Mouse (Mus musculus) brown adipose tissue, adult 24 weeks (tissue): Measurements from ENCODE around the gene Lif. TPM values are rescaled to one million over a fixed set of nuclear protein-coding genes. Genes with fewer than 3 reads are reported as not detected.

ENCODE experiments used
- H3K27ac ChIP-seq: fragments of 200-500 bp; replicated peaks from 2 replicates; pipeline ENCODE4 v1.5.1; 2012; ENCODE audit warnings: low read depth, mild to moderate bottlenecking, low read length
- H3K4me1 ChIP-seq: fragments of 200-500 bp; 2 replicates; pipeline ENCODE4 v1.6.1; 2012; ENCODE audit warnings: low read length, mixed read lengths; ENCODE audit not compliant: control insufficient read depth, insufficient read depth, insufficient read length
- H3K4me3 ChIP-seq: fragments of 200-500 bp; 2 replicates; pipeline ENCODE4 v1.5.1; 2012; ENCODE audit warnings: low read depth, mild to moderate bottlenecking, low read length, moderate library complexity; ENCODE audit not compliant: insufficient read depth
- polyA plus RNA-seq: library from polyadenylated mRNA; stranded (reverse); fragments of >200 nt; gene quantifications from 2 replicates; pipeline ENCODE4 v1.2.4, GENCODE M21; 2012; ENCODE audit not compliant: missing spikeins, insufficient read depth, insufficient read length

Gene Lif
- polyA plus RNA-seq, 1 experiment, result 0.36 TPM

DNA sequence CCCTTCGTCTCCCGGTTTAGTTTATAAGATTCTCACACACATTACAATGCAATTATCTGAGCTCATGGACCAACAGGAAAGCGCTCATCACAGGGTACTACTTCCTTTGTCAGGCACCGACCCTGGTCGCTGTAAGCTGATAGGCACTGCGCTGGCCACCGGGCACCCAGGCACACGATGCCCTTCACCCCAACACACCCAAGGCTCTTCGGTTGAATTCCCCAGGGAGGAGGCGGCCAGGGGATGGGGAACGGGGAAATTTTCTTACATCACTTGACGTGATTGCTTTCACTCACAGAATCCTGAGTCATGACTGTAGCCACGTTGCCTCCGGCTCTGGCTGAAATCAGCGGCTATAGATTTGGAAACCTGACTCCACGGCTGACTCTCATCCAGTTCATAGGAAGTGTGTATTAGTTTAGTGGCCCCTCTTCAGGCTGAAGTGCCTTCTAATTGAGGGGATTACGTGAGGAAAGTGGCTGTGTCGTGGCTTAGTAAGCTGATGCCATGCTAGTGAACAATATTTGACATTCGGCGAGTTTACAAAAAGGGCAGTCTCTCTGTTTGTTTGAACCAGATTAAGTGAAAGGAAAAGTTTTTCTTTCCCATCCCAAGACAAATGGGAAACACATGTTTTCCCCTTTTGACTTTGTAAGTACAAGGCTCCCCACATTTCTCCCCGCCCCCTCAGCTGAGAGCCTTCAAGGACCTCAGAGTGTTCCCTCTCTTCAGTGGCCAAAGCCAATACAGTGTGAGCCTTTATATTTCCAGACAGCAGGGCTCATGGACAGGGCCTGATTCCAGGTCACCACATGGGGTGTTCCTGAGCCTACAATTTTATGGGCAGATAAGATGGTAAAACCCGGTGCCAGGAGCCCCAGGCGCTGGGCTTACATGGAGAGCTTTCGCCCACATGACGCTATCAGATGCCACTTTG is 51.4 kb downstream of the Lif start:
- Histone ChIP-seq H3K4me3 (no peak overlapping the region), H3K27ac (peak overlapping the region; percentile 52), H3K4me1 (peaks cover 3% of the 10 kb centered on the region; the same call in 1 of the 2 replicates)

DNA sequence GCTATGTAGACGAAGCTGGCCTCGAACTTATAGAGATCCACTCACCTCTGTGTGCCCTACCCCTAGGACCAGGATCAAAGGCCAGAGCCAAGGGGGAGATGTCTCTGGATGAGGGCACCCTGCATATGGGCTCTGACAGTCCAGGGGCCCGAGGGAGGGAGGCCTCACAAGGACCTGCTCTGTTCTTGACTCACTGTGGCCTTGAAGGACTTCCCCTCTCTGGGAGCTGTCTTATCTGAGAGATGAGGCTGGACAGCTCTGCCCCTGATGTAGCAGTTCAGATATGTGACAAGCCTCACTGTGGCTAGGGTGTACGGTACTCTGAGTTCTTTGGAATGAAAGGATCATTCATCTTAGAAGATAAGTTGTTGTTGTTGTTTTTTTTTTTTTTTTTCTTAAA is 52.3 kb downstream of the Lif start:
- H3K4me1 ChIP-seq, result peaks cover 3% of the 10 kb centered on the region; the same call in 1 of the 2 replicates
- no peak overlapping the region for H3K4me3 ChIP-seq
- H3K27ac ChIP-seq, result no peak overlapping the region

DNA sequence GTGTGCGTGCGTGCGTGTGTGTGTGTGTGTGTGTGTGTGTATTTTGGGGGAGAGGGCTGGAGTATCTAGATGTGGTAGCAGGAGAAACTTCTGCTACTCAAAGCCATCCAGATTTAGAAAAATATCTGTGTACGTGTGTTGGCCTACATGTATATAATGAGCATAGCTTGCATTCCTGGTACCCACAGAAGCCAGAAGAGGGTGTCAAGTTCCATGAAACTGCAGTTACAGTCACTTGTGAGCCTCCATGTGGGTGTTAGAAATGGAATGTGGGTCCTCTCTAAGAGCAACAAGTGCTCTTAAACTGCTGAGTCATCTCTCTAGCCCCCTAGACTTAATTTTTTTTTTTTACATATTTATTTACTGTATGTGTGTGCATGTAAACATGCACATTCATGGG is 53.0 kb downstream of the Lif start:
- no peak overlapping the region for H3K27ac ChIP-seq
- H3K4me3 ChIP-seq, result no peak overlapping the region
- H3K4me1 ChIP-seq, result peaks cover 3% of the 10 kb centered on the region; the same call in 1 of the 2 replicates

DNA sequence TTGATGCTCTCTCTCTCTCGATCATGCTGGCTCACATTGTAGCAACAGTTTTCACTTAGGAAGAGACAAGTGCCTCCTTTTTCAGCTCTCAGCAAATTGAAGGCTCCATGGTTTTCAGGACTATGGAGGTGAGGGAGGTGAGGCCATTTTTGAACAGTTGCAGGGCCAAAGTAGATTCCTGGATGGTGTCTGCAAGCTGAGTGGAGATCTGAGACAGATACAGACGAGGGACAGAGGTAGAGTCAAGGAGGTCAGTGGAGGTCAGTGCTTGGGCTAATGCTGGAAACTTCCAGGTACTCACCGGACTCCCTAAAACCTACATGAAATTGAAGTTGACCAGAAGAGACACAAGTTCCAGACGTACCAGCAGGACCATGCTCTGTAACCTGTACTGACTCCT is 54.8 kb downstream of the Lif start:
- no peak overlapping the region for H3K27ac ChIP-seq
- H3K4me3 ChIP-seq, result no peak overlapping the region
- H3K4me1 ChIP-seq, result peaks cover 3% of the 10 kb centered on the region; the same call in 1 of the 2 replicates

DNA sequence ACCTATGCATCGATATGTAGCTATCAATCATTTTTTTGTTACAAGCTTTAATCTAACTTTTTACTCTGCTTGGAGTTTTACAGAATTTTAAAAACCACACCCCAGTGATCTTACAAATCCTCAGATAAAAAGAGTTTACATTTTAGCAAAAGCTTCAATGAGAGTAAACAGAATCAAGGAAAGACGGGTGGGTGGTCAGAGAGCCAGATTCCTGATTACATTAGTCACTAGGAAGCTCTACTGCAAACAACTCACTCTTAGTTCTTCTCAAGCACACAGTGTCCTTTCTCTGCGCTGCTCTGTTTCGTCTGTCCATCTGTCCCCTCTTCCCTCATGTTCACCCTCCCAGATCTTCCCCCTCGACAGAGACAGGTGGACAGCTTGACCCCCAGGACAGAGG is 59.9 kb downstream of the Lif start:
- Histone ChIP-seq H3K4me3 (no peak overlapping the region), H3K4me1 (no peaks in the 10 kb centered on the region), H3K27ac (no peak overlapping the region)

DNA sequence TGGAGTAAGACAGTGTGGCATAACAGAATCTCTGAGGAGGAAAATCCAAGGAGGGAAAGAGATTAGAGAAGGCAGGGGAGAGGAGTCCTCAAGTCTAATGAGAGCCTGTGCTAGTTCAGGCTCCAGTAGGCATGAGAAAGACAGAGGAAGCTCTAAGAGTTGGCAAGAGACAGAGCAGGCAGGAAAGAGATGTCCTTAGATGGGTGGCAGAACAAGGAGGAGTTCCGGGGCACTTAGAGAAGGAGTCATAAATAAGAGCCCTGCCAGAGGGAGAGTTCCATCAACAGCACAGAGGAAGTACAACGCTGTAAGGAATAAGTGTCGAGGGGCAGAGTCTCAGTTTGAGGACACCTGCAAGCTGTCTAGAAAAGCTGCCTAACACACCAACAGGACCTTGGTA is 60.7 kb downstream of the Lif start:
- H3K27ac ChIP-seq, result no peak overlapping the region
- H3K4me3 ChIP-seq, result no peak overlapping the region
- no peaks in the 10 kb centered on the region for H3K4me1 ChIP-seq

DNA sequence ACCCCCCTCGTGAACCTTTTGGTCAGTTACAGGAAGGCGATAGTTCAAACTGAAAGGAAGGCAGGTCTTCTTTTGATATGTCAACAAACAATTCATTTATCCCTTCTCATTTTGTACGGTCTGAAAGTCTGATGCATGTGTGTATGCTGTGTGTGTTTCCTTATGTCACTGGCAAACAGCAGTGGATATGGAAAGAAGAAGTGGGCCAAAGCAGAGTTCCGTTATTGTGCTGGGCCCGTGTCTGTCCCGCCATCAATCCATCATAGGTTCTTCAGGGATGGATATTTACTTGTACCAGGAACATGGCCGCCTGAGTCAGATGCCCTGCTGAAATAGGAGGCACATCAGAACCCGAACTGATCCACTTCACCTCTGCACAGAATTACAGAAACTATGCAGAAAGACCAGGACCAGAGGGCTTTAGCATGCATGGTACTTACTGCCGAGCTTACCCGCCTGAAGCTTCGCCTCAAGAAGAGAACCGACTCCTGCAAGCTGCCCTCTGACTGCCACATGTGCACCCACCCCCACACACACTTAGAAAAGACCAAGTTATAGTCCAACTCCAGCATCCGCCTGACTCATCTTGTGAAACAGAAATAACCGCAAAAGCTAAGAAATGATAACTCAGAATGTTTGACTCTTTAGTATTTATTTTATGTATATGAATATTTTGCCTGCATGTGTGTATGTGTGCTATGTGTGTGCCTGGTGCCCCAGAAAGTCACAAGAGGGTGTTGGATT is 62.0 kb downstream of the Lif start:
- no peak overlapping the region for H3K4me3 ChIP-seq
- H3K4me1 ChIP-seq, result no peaks in the 10 kb centered on the region
- H3K27ac ChIP-seq, result no peak overlapping the region

DNA sequence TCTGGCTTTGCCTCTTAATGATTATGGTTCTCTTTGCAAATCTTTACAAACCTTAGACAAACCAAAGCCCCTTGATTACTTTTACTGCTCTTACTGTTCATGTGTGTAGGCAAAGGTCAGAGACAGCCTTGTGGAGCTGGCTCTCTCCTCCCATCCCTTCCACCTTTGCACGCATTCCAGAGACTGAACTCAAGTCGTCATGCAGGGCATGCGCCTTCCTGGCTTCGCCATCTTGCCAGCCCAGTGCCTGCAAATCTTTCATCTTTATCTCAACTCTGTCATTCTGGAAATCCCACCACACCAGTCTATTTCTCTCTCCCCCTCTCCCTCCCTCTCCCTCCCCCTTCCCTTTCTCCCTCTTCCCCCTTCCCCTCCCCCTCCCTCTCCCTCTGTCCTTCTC is 63.5 kb downstream of the Lif start:
- Histone ChIP-seq H3K27ac (no peak overlapping the region), H3K4me3 (no peak overlapping the region), H3K4me1 (no peaks in the 10 kb centered on the region)

Other genes with a start within 250 kb of the Lif start
- 7.4 and 17.2 TPM in 2 replicates for gene Sec14l4, start 226.1 kb upstream of the Lif start, polyA plus RNA-seq
- gene Sec14l3, start 192.7 kb upstream of the Lif start, polyA plus RNA-seq, result not detected in 2 replicates
- gene Mtfp1, start 162.1 kb upstream of the Lif start, polyA plus RNA-seq, result 54.3 and 54.8 TPM in 2 replicates
- gene Sec14l2, start 134.1 kb upstream of the Lif start, polyA plus RNA-seq, result 0.63 TPM in 1 of 2 replicates, not detected in the other
- gene Rnf215, start 122.4 kb upstream of the Lif start, polyA plus RNA-seq, result 5.9 and 8.4 TPM in 2 replicates
- 1.7 and 2.1 TPM in 2 replicates for gene Ccdc157, start 97.3 kb upstream of the Lif start, polyA plus RNA-seq
- 7.3 and 13.4 TPM in 2 replicates for gene Sf3a1, start 97.2 kb upstream of the Lif start, polyA plus RNA-seq
- 2.4 and 2.9 TPM in 2 replicates for gene Tbc1d10a, start 70.8 kb upstream of the Lif start, polyA plus RNA-seq
- 2.4 and 3.4 TPM in 2 replicates for gene Castor1, start 39.3 kb upstream of the Lif start, polyA plus RNA-seq
- not detected in 2 replicates for gene Osm, start 21.1 kb upstream of the Lif start, polyA plus RNA-seq
- not detected in 2 replicates for gene Hormad2, start 183.5 kb downstream of the Lif start, polyA plus RNA-seq